Mouse (Mus musculus): ENCODE data around the gene Olfr90. TPM values are rescaled to one million over a fixed set of nuclear protein-coding genes. Genes with fewer than 3 reads are reported as not detected.
A peak's percentile ranks its signal among the peaks of the same experiment; 100 is the strongest.

The Olfr90 gene
- polyA plus RNA-seq, 1 experiment from 2014 or later: not detected

DNA sequence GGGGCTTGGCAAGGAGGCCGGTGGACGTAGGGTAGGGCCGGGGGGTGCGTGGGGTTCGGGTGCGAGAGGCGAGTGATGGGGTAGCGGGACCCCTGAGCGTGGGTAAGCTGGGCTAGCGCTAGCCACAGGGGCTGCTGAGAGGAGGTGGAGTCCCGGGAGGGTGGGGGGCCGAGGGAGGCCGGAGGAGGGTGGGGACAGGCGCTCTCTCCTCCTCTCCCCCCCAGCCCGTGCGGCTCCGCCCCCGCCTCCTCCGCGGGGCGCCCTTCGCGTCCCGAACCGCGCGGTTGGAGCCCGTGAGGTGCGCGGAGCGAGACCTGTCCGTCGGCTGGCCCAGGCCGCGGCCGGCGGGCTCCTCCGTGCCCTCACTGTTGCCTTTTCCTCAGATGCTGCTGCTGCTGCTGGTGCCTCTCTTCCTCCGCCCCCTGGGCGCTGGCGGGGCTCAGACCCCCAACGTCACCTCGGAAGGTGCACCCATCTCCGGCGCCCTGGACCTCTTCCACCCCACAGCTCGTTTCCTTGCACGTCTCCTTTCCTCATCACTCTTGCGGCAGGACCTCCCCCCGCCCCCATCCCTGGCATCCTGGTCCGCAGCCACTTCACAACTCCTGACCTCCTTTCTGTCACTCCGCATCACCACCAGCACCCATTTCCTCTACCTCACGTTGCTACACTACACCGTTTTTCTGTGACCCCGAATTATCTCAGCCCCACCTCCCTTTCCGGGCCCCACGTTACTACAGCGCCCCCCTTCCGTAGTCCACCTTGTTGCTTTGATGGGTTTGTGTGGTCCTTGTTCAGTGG, 41.8 kb downstream of the Olfr90 start:
- peaks cover 7% of the 10 kb centered on the region; the same call in 1 of the 2 replicates for H3K4me1 ChIP-seq (replicated peaks; ENCODE audit: control insufficient read depth, insufficient read depth, low read length)
- no peaks in the 10 kb centered on the region for H3K9me3 ChIP-seq (ENCODE audit: control insufficient read depth)
- H3K4me2 ChIP-seq (replicated peaks; ENCODE audit: low read depth): peak overlapping the region; percentile 97
- peaks cover 9% of the 10 kb centered on the region; the same call in 1 of the 2 replicates for H3K27me3 ChIP-seq (replicated peaks; ENCODE audit: control insufficient read depth, insufficient read depth, low read length)
- peak overlapping the region; percentile 68 for H3K4me3 ChIP-seq (ENCODE audit: low read depth, low read length)
- peak; percentile 49; the same call in 1 of the 2 replicates for TF ChIP-seq CTCF (IDR thresholded peaks at IDR 0.05; ENCODE audit: low read depth)
- no peaks in the 10 kb centered on the region for H3K36me3 ChIP-seq (ENCODE audit: control insufficient read depth, insufficient read depth)
- no peak overlapping the region for H3K27ac ChIP-seq (ENCODE audit: low read depth, low read length)
- under 1% methylated on average over 23 of the region's 58 CpGs for WGBS
- H3K9ac ChIP-seq (ENCODE audit: low read depth, low read length): peak overlapping the region; percentile 77
- ATAC-seq: peak; percentile 36

- peak; percentile 70 for ATAC-seq
- 0 out of 2 replicates have a peak within 1 kb of the TSS, but pooled peaks have one; percentile 21 for H3K27ac ChIP-seq (ENCODE audit: low read depth, low read length)
- no peaks in the 10 kb centered on the region for H3K9me3 ChIP-seq (ENCODE audit: control insufficient read depth)
- H3K36me3 ChIP-seq (ENCODE audit: control insufficient read depth, insufficient read depth): no peaks in the 10 kb centered on the region
- peak within 1 kb of the TSS; percentile 68 for H3K4me3 ChIP-seq (ENCODE audit: low read depth, low read length)
- H3K9ac ChIP-seq (ENCODE audit: low read depth, low read length): peak within 1 kb of the TSS; percentile 77
- peak within 1 kb of the TSS; percentile 97 for H3K4me2 ChIP-seq (replicated peaks; ENCODE audit: low read depth)
- WGBS: under 1% methylated on average over 52 of the region's 55 CpGs
- H3K27me3 ChIP-seq (replicated peaks; ENCODE audit: control insufficient read depth, insufficient read depth, low read length): peaks cover 9% of the 10 kb centered on the region; the same call in 1 of the 2 replicates
- no peak for TF ChIP-seq CTCF (IDR thresholded peaks at IDR 0.05; ENCODE audit: low read depth)
- H3K4me1 ChIP-seq (replicated peaks; ENCODE audit: control insufficient read depth, insufficient read depth, low read length): peaks cover 7% of the 10 kb centered on the region; the same call in 1 of the 2 replicates
These were observed 42.5 kb downstream of the Olfr90 start, which contains the start of gene Gabbr1 for GRCm38 (mm10) chr17:37045611-37046311. Gabbr1 (plus strand) TSS chr17:37045966.

DNA sequence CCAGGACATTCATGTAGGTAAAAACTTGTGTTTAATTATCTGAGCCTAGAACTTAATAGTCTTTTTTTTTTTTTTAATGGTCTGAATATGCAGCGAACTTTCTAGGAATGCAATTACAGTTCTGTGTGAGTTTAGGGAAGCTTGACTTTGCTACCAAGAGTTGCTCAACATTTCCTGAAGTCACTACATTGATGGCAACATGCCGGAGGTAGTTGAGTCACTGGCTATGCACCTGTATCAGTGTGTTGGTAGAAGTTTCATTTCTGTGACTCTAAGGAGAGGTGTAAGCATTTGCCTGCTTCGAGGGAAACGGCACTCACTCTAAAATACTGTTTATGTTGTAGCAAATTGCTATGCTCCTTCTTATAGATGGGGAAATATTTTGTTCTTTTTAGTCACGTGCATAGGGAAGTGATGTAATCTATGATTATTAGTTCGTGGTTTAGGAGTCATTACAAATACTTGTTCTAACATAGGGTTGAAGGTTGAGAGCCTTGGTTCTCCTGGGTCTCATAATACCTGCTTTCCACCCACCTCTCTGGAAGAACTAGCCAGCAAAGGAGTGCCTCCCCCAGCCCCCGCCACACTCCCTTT, 43.6 kb downstream of the Olfr90 start:
- 48% methylated on average over 7 of the region's 7 CpGs for WGBS
- H3K4me3 ChIP-seq (ENCODE audit: low read depth, low read length): no peak overlapping the region
- H3K27ac ChIP-seq (ENCODE audit: low read depth, low read length): no peak overlapping the region

DNA sequence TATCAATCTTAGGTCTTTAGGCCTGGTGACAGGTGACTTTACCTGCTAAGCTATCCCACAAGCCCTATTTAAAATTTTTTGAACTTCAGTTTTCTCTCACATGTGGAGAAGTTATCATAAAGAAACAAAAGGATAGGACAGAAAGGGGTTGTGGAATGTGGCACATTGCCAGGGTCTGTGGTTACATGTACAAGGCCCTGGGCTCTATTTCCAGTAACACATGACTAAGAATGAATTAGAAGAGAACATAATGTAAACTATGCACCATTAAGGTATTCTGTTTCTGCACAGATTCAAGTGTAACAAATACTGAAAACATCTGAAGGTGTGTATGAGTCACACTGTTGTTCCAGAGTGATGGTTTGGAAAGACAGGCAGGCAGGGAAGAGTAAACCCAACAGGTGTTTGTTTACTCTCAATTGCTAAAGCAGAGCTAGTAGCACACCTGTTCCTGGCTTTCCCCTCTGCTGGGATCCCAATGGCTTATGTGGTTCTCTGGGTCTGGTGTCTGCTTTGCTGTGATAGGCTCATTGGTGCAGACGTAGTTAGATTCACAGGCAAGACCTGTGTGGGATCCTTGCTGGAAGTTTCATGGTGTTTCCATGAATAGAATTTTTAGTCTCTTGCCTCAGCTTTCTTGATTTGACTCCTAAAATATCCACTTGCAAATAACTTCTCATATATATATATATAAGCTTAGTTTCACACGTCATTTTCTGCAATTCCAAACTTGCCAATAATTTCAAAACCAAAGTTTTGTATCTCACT, 49.0 kb downstream of the Olfr90 start:
- Histone ChIP-seq H3K27me3 (replicated peaks; ENCODE audit: control insufficient read depth, insufficient read depth, low read length) (no peaks in the 10 kb centered on the region), H3K4me2 (replicated peaks; ENCODE audit: low read depth) (no peak overlapping the region), H3K4me1 (replicated peaks; ENCODE audit: control insufficient read depth, insufficient read depth, low read length) (no peaks in the 10 kb centered on the region), H3K27ac (ENCODE audit: low read depth, low read length) (no peak overlapping the region), H3K9ac (ENCODE audit: low read depth, low read length) (no peak overlapping the region), H3K9me3 (ENCODE audit: control insufficient read depth) (no peaks in the 10 kb centered on the region), H3K4me3 (ENCODE audit: low read depth, low read length) (no peak overlapping the region), H3K36me3 (ENCODE audit: control insufficient read depth, insufficient read depth) (no peaks in the 10 kb centered on the region)
- no peak for ATAC-seq
- WGBS: 75% methylated on average over 2 of the region's 2 CpGs
- no peak for TF ChIP-seq CTCF (IDR thresholded peaks at IDR 0.05; ENCODE audit: low read depth)

More for the DNA sequence above, 43.6 kb downstream of the Olfr90 start:
- ATAC-seq: no peak
- no peaks in the 10 kb centered on the region for H3K36me3 ChIP-seq (ENCODE audit: control insufficient read depth, insufficient read depth)
- H3K9me3 ChIP-seq (ENCODE audit: control insufficient read depth): no peaks in the 10 kb centered on the region
- peak overlapping the region; percentile 97; the same call in 1 of the 2 replicates for H3K4me2 ChIP-seq (replicated peaks; ENCODE audit: low read depth)
- no peak overlapping the region for H3K9ac ChIP-seq (ENCODE audit: low read depth, low read length)
- H3K27me3 ChIP-seq (replicated peaks; ENCODE audit: control insufficient read depth, insufficient read depth, low read length): peaks cover 9% of the 10 kb centered on the region; the same call in 1 of the 2 replicates
- no peak for TF ChIP-seq CTCF (IDR thresholded peaks at IDR 0.05; ENCODE audit: low read depth)
- 0 out of 2 replicates have a peak, but pooled peaks cover 4% of the 10 kb centered on the region for H3K4me1 ChIP-seq (replicated peaks; ENCODE audit: control insufficient read depth, insufficient read depth, low read length)

Other genes starting within 250 kb of the Olfr90 start
- gene Trim15, start 221.3 kb downstream of the Olfr90 start, polyA plus RNA-seq (2015; fragmentation: Nextera tagmentation; extraction: Ambion mirVana): 16.4 and 23.0 TPM in 2 replicates
- gene Trim10, start 218.9 kb downstream of the Olfr90 start, polyA plus RNA-seq (2015; fragmentation: Nextera tagmentation; extraction: Ambion mirVana): 0.07 and 0.21 TPM in 2 replicates
- gene Trim40, start 198.4 kb downstream of the Olfr90 start, polyA plus RNA-seq (2015; fragmentation: Nextera tagmentation; extraction: Ambion mirVana): 6.8 TPM in 2 replicates
- 53.7 and 56.2 TPM in 2 replicates for gene Trim31, start 190.4 kb downstream of the Olfr90 start, polyA plus RNA-seq (2015; fragmentation: Nextera tagmentation; extraction: Ambion mirVana)
- 1.7 and 2.2 TPM in 2 replicates for gene Rnf39, start 145.6 kb downstream of the Olfr90 start, polyA plus RNA-seq (2015; fragmentation: Nextera tagmentation; extraction: Ambion mirVana)
- gene Ppp1r11, start 136.8 kb downstream of the Olfr90 start, polyA plus RNA-seq (2015; fragmentation: Nextera tagmentation; extraction: Ambion mirVana): 91.6 and 96.1 TPM in 2 replicates
- 59.1 and 60.1 TPM in 2 replicates for gene Znrd1, start 129.9 kb downstream of the Olfr90 start, polyA plus RNA-seq (2015; fragmentation: Nextera tagmentation; extraction: Ambion mirVana)
- 5.6 and 6.4 TPM in 2 replicates for gene Znrd1as, start 129.9 kb downstream of the Olfr90 start, polyA plus RNA-seq (2015; fragmentation: Nextera tagmentation; extraction: Ambion mirVana)
- not detected in 2 replicates for gene 2410137M14Rik, start 107.3 kb downstream of the Olfr90 start, polyA plus RNA-seq (2015; fragmentation: Nextera tagmentation; extraction: Ambion mirVana)
- 0.05 TPM in 1 of 2 replicates, not detected in the other for gene H2-M5, start 99.0 kb downstream of the Olfr90 start, polyA plus RNA-seq (2015; fragmentation: Nextera tagmentation; extraction: Ambion mirVana)
- gene Zfp57, start 87.3 kb downstream of the Olfr90 start, polyA plus RNA-seq (2015; fragmentation: Nextera tagmentation; extraction: Ambion mirVana): 8.6 and 9.0 TPM in 2 replicates
- gene Mog, start 65.1 kb downstream of the Olfr90 start, polyA plus RNA-seq (2015; fragmentation: Nextera tagmentation; extraction: Ambion mirVana): not detected in 2 replicates
- 4.1 and 4.4 TPM in 2 replicates for gene Gabbr1, start 42.5 kb downstream of the Olfr90 start, polyA plus RNA-seq (2015; fragmentation: Nextera tagmentation; extraction: Ambion mirVana)
- gene Olfr91, start 9.8 kb upstream of the Olfr90 start, polyA plus RNA-seq (2015; fragmentation: Nextera tagmentation; extraction: Ambion mirVana): not detected in 2 replicates
- not detected in 2 replicates for gene Olfr92, start 31.6 kb upstream of the Olfr90 start, polyA plus RNA-seq (2015; fragmentation: Nextera tagmentation; extraction: Ambion mirVana)
- gene Olfr93, start 73.0 kb upstream of the Olfr90 start, polyA plus RNA-seq (2015; fragmentation: Nextera tagmentation; extraction: Ambion mirVana): not detected in 2 replicates
- gene Ubd, start 105.4 kb upstream of the Olfr90 start, polyA plus RNA-seq (2015; fragmentation: Nextera tagmentation; extraction: Ambion mirVana): 5.2 and 5.3 TPM in 2 replicates
- gene Olfr94, start 112.5 kb upstream of the Olfr90 start, polyA plus RNA-seq (2015; fragmentation: Nextera tagmentation; extraction: Ambion mirVana): not detected in 2 replicates
- not detected in 2 replicates for gene Olfr95, start 124.6 kb upstream of the Olfr90 start, polyA plus RNA-seq (2015; fragmentation: Nextera tagmentation; extraction: Ambion mirVana)
- gene Olfr96, start 131.6 kb upstream of the Olfr90 start, polyA plus RNA-seq (2015; fragmentation: Nextera tagmentation; extraction: Ambion mirVana): not detected in 2 replicates
- not detected in 2 replicates for gene Olfr97, start 148.8 kb upstream of the Olfr90 start, polyA plus RNA-seq (2015; fragmentation: Nextera tagmentation; extraction: Ambion mirVana)
- not detected in 2 replicates for gene Olfr98, start 175.2 kb upstream of the Olfr90 start, polyA plus RNA-seq (2015; fragmentation: Nextera tagmentation; extraction: Ambion mirVana)
- 2.9 and 3.4 TPM in 2 replicates for gene H2-M3, start 181.7 kb upstream of the Olfr90 start, polyA plus RNA-seq (2015; fragmentation: Nextera tagmentation; extraction: Ambion mirVana)
- gene Olfr99, start 195.0 kb upstream of the Olfr90 start, polyA plus RNA-seq (2015; fragmentation: Nextera tagmentation; extraction: Ambion mirVana): 0.13 TPM in 1 of 2 replicates, not detected in the other
- not detected in 2 replicates for gene Olfr101, start 215.8 kb upstream of the Olfr90 start, polyA plus RNA-seq (2015; fragmentation: Nextera tagmentation; extraction: Ambion mirVana)
- not detected in 2 replicates for gene Olfr102, start 228.6 kb upstream of the Olfr90 start, polyA plus RNA-seq (2015; fragmentation: Nextera tagmentation; extraction: Ambion mirVana)